Mouse (Mus musculus) embryonic fibroblast, embryonic 13.5 days (primary cell): Measurements from ENCODE around the gene D11Wsu47e.

ENCODE experiments used
- CTCF ChIP-seq: IDR thresholded peaks from 2 replicates; pipeline ENCODE4 v1.5.1; 2011; ENCODE audit warnings: mild to moderate bottlenecking, control low read depth, low read length, moderate library complexity, borderline replicate concordance; ENCODE audit not compliant: insufficient read depth
- POLR2A ChIP-seq: IDR thresholded peaks from 2 replicates; pipeline ENCODE4 v1.6.1; 2011; ENCODE audit warnings: low read depth, mild to moderate bottlenecking, control low read depth, low read length, moderate library complexity

DNA sequence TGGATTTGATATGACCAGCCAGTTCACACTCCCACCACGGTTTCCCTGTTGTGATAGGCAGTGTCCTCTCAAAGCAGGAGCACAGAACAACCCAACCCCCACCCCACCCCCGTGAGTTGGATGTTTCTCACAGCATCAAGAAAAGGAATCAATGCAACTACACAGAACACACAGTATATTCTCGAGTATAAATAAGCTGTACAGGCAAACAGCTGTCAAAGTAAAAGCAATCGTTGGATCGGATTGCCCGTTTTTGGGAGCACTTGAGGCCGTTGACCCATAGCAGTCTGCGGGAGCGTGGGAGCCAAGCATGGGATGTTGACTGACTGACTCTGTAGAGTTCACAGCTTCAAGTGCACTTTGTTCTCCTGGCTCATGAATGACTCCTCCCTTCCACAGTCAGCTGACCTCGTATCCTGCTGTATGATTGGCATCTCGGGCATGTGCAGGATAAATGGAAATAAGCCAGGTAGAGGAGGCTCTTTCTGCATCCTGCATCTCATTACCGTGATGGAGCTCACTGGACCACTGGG, 13.9 kb downstream of the D11Wsu47e start:
- TF ChIP-seq CTCF (no peak), POLR2A (no peak)
